Mouse (Mus musculus) lung, postnatal 0 days (tissue): ENCODE results near the gene Hmgcl.

Source experiments
- CTCF ChIP-seq: IDR thresholded peaks from 2 replicates; pipeline ENCODE4 v1.5.1; 2016; ENCODE audit warnings: antibody characterized with exemption, mild to moderate bottlenecking
- EP300 ChIP-seq: IDR thresholded peaks from 2 replicates; pipeline ENCODE4 v1.6.1; 2016; ENCODE audit warnings: antibody characterized with exemption, mild to moderate bottlenecking, control low read depth

- TF ChIP-seq CTCF (no peak), EP300 (no peak)
These were observed 43.5 kb upstream of the Hmgcl start for GRCm38 (mm10) chr4:135902606-135903242.
